Mouse (Mus musculus) lung, postnatal 0 days (tissue): Measurements from ENCODE around the gene Olfr985.

Experiments used
- CTCF ChIP-seq: IDR thresholded peaks from 2 replicates; pipeline ENCODE4 v1.5.1; 2016; ENCODE audit warnings: antibody characterized with exemption, mild to moderate bottlenecking
- EP300 ChIP-seq: IDR thresholded peaks from 2 replicates; pipeline ENCODE4 v1.6.1; 2016; ENCODE audit warnings: antibody characterized with exemption, mild to moderate bottlenecking, control low read depth

DNA sequence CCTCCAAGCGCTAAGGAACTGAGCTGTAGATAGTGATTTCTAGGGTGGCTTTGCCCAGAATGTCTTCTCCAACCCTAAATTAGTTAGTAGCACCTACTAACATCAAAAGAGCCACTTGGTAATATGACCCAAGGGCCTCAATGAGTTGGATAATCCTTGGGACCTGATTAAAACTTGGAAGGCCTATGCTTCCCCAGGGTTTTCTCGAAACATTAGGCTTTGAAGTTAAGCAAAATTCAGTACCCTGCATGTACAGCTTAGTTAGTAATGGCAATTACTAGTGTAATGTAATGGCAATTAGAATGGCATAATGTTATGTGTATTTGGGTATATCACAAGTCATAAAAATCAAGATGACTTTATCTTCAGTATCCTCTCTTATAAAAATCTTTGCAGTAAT is 36.5 kb downstream of the Olfr985 start, which contains the start of gene Olfr983:
- no peak for TF ChIP-seq CTCF
- TF ChIP-seq EP300, result no peak
